Mouse (Mus musculus): ENCODE measurements around the gene Tas2r114. TPM values are rescaled to one million over a fixed set of nuclear protein-coding genes. Genes with fewer than 3 reads are reported as not detected.

Gene Tas2r114
- not detected in 2 replicates for polyA plus RNA-seq (2016; fragmentation: Nextera tagmentation; extraction: Ambion mirVana)

DNA sequence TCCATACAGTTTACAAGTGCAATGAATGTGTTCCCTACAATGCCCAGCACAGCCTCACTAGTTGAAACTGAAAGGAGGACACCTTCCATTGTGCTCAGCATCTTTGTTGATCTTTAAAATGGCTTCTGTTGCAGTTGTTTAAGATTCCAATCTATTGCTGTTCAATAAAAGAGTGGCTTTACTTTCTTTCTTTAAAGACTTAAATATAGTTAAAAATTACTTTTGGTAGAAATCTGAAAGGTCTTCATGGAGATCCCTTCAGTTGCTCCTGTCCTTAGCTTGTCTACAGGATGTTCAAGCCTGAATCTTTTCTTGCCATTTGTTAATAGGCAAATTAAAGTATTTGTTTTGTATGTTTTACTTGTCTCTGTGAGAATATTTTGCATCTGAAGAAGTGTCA lies at the start of gene Tas2r114:
Gene Tas2r114, minus strand, starts transcription at position 101 of the 400 bp plus-strand sequence.
- Histone ChIP-seq H3K9ac (no peak within 1 kb of the TSS), H3K27ac (no peak within 1 kb of the TSS), H3K36me3 (no peaks in the 10 kb centered on the region), H3K4me1 (no peaks in the 10 kb centered on the region), H3K4me3 (no peak within 1 kb of the TSS), H3K9me3 (no peaks in the 10 kb centered on the region; the same call in 1 of the 2 replicates), H3K27me3 (replicated peaks) (no peaks in the 10 kb centered on the region), H3K4me2 (replicated peaks) (no peak within 1 kb of the TSS)
- ATAC-seq (ENCODE audit: low FRiP score, low read depth), result no peak

- WGBS, result 45% methylated on average over 7 of the region's 7 CpGs
- no peaks in the 10 kb centered on the region for H3K27me3 ChIP-seq (replicated peaks)
Measured at GRCm38 (mm10) chr6:131712803-131713202, 22.9 kb upstream of the Tas2r114 start.

DNA sequence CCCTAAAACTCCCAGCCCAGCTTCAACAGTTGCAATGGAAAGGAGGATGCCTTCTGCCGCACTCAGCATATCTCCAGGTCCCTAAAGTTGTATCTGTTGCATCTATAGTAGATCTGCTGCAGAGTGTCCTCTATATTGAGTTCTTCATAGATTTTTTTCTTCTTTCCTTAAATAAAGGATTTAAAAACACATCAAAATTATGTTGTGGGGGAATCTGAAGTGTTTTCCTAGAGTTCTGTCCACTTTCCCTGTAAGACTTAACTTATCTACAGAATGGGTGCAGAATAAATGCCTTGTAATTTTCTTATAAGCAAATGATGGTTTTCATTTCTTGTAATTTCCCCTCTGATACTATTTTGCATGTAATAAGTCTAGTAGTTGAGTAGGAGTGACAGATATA lies 2.5 kb downstream of the Tas2r114 start, which contains the start of gene Tas2r105:
Gene Tas2r105, minus strand, starts transcription at position 101 of the 400 bp plus-strand sequence.
- H3K4me2 ChIP-seq (replicated peaks), result no peak within 1 kb of the TSS
- no peak for ATAC-seq (ENCODE audit: low FRiP score, low read depth)

More at GRCm38 (mm10) chr6:131712803-131713202, 22.9 kb upstream of the Tas2r114 start:
- Histone ChIP-seq H3K4me1 (no peaks in the 10 kb centered on the region), H3K4me3 (no peak overlapping the region), H3K9ac (no peak overlapping the region), H3K27ac (no peak overlapping the region), H3K4me2 (replicated peaks) (no peak overlapping the region), H3K36me3 (no peaks in the 10 kb centered on the region), H3K9me3 (peaks cover 15% of the 10 kb centered on the region; the same call in 1 of the 2 replicates)
- ATAC-seq (ENCODE audit: low FRiP score, low read depth), result no peak

GRCm38 (mm10) chr6:131685644-131686043 lies 4.2 kb downstream of the Tas2r114 start, which contains the start of gene Tas2r104:
Gene Tas2r104 (minus strand): TSS chr6:131685744.
- Histone ChIP-seq H3K4me3 (no peak within 1 kb of the TSS), H3K36me3 (no peaks in the 10 kb centered on the region), H3K9me3 (0 out of 2 replicates have a peak, but pooled peaks cover 5% of the 10 kb centered on the region), H3K9ac (no peak within 1 kb of the TSS), H3K27ac (no peak within 1 kb of the TSS), H3K27me3 (replicated peaks) (no peaks in the 10 kb centered on the region), H3K4me2 (replicated peaks) (no peak within 1 kb of the TSS), H3K4me1 (no peaks in the 10 kb centered on the region)
- ATAC-seq (ENCODE audit: low FRiP score, low read depth), result no peak
- 84% methylated on average over 1 of the region's 1 CpGs for WGBS

More for the DNA sequence above, 2.5 kb downstream of the Tas2r114 start, which contains the start of gene Tas2r105:
- H3K36me3 ChIP-seq, result no peaks in the 10 kb centered on the region
- H3K27ac ChIP-seq, result no peak within 1 kb of the TSS
- H3K4me3 ChIP-seq, result no peak within 1 kb of the TSS
- 74% methylated on average over 1 of the region's 1 CpGs for WGBS
- no peak within 1 kb of the TSS for H3K9ac ChIP-seq
- no peaks in the 10 kb centered on the region for H3K27me3 ChIP-seq (replicated peaks)
- peaks cover 5% of the 10 kb centered on the region; the same call in 1 of the 2 replicates for H3K9me3 ChIP-seq
- no peaks in the 10 kb centered on the region for H3K4me1 ChIP-seq

DNA sequence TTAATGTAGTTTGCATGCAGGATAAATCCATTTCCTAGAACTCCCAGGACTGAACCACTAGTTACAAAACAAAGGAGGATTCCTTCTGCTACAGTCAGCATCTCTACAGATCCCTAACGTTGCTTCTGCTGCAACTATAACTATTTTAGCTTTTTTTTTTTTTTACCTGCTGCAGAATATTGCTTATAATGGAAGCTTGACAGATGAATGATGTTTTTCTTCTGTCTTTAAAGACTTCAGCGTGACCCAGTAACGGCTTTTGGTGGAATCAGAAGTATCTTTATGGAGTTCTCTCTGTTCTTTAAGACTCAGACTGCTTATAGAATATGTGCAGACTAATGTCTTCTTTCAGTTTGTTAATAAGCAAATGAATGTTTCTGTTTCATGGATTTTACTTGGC lies 11.1 kb downstream of the Tas2r114 start, which contains the start of gene Tas2r106:
Gene Tas2r106, minus strand, starts transcription at position 101 of the 400 bp plus-strand sequence.
- Histone ChIP-seq H3K4me3 (no peak within 1 kb of the TSS), H3K27me3 (replicated peaks) (no peaks in the 10 kb centered on the region), H3K4me1 (no peaks in the 10 kb centered on the region), H3K9ac (no peak within 1 kb of the TSS), H3K9me3 (0 out of 2 replicates have a peak, but pooled peaks cover 2% of the 10 kb centered on the region), H3K4me2 (replicated peaks) (no peak within 1 kb of the TSS), H3K36me3 (no peaks in the 10 kb centered on the region), H3K27ac (no peak within 1 kb of the TSS)
- 72% methylated on average over 3 of the region's 3 CpGs for WGBS
- ATAC-seq (ENCODE audit: low FRiP score, low read depth), result no peak

DNA sequence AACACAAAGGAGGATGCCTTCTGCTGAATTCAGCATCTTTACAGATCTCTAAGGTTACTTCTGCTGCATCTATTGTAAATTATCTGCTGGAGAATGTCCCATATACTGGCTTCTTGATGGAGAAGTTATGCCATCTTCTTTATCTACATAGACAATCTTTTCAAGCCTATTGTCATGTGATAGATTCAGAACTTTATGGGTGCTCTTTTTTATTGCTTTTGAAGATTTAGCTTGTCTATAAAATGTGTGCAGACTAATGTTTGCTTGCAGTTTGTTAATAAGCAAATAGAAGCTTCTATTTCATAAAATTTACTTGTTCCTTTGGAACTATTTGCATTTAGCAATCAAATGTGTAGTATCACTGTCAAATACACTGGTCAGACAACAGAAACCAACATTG lies 29.8 kb downstream of the Tas2r114 start, which contains the start of gene Tas2r107:
Gene Tas2r107, minus strand, starts transcription at position 101 of the 400 bp plus-strand sequence.
- H3K4me2 ChIP-seq (replicated peaks), result no peak within 1 kb of the TSS
- no peak within 1 kb of the TSS for H3K9ac ChIP-seq
- no peaks in the 10 kb centered on the region for H3K4me1 ChIP-seq

More for the DNA sequence above, 29.8 kb downstream of the Tas2r114 start, which contains the start of gene Tas2r107:
- Histone ChIP-seq H3K4me3 (no peak within 1 kb of the TSS), H3K27me3 (replicated peaks) (no peaks in the 10 kb centered on the region), H3K9me3 (0 out of 2 replicates have a peak, but pooled peaks cover 5% of the 10 kb centered on the region), H3K27ac (no peak within 1 kb of the TSS), H3K36me3 (no peaks in the 10 kb centered on the region)
- ATAC-seq (ENCODE audit: low FRiP score, low read depth), result no peak

Other genes with a start within 250 kb of the Tas2r114 start
- not detected in 2 replicates for gene 5430401F13Rik, start 203.7 kb downstream of the Tas2r114 start, polyA plus RNA-seq (2016; fragmentation: Nextera tagmentation; extraction: Ambion mirVana)
- gene Gm6619, start 203.7 kb downstream of the Tas2r114 start, polyA plus RNA-seq (2016; fragmentation: Nextera tagmentation; extraction: Ambion mirVana), result not detected in 2 replicates
- gene Tas2r130, start 59.2 kb downstream of the Tas2r114 start, polyA plus RNA-seq (2016; fragmentation: Nextera tagmentation; extraction: Ambion mirVana), result not detected in 2 replicates
- gene Tas2r107, start 29.9 kb downstream of the Tas2r114 start, polyA plus RNA-seq (2016; fragmentation: Nextera tagmentation; extraction: Ambion mirVana), result not detected in 2 replicates
- not detected in 2 replicates for gene Tas2r106, start 11.2 kb downstream of the Tas2r114 start, polyA plus RNA-seq (2016; fragmentation: Nextera tagmentation; extraction: Ambion mirVana)
- gene Tas2r104, start 4.3 kb downstream of the Tas2r114 start, polyA plus RNA-seq (2016; fragmentation: Nextera tagmentation; extraction: Ambion mirVana), result not detected in 2 replicates
- not detected in 2 replicates for gene Tas2r105, start 2.6 kb downstream of the Tas2r114 start, polyA plus RNA-seq (2016; fragmentation: Nextera tagmentation; extraction: Ambion mirVana)

Data from neural tube, embryonic 12.5 days (tissue).